Mouse (Mus musculus) regulatory T cell (primary cell): ENCODE data around the gene Ccr6.
"Not testable (repeated sequence)": the region's sequence is repeated elsewhere in the genome, so short reads cannot be mapped to it uniquely, and the experiment has no call there.

Experiments
- in situ Hi-C: fragments of 300-600 bp; cut with MboI, MseI; formaldehyde crosslinking; loops from one replicate; pipeline ENCODE4 v1.15.1; 2025; ENCODE audit warnings: high pct_unique_total_duplicates

The Ccr6 gene

GRCm38 (mm10) chr17:8235743-8236142 lies at the start of gene Ccr6:
TSS of gene Ccr6 (plus strand) at chr17:8236043.
- in situ Hi-C loops, result loop anchor here (5.0 to 25.0 kb wide), 2 partner anchors 33 to 298 kb away; partner anchors contain the start of genes Rsph3a and Tagap

- in situ Hi-C loops, result no loop called here
These were observed 42.2 kb upstream of the Ccr6 start for GRCm38 (mm10) chr17:8193678-8194077.

DNA sequence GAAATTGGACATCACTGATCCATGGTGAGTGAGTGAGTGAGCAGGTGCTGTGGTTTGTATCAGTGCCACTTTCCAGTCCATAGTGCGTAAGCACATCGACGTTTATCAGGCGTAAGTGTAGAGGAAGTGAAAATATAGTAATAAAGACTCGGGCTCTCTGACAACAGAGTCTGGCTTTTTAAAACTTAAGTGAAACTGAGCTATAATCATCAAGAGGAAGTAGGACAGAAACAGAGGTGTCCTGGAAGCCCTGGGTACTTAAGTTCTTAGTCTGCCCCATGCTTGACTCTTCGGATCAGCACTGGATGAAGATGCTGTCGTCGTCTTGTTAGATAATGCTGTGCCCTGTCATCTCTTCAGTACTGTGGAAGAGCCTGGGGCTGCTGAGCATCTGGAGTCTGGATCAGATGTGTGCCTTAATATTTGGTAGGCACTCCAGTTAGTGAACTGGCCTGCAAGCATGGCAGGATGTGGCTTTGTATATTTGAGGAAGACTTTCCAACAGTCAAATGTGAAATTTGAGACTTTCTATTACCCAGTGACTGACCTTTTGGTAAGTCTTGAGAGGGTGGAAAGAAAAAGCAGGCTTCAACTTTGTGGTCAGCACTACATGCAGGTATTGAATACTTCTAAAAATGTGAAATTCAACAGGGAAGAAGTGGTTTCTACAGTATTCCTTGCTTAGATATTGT lies 40.0 kb upstream of the Ccr6 start:
- in situ Hi-C loops, result loop anchor here (5.0 kb wide), 1 partner anchor 106 kb away; no protein-coding TSS in a partner anchor

DNA sequence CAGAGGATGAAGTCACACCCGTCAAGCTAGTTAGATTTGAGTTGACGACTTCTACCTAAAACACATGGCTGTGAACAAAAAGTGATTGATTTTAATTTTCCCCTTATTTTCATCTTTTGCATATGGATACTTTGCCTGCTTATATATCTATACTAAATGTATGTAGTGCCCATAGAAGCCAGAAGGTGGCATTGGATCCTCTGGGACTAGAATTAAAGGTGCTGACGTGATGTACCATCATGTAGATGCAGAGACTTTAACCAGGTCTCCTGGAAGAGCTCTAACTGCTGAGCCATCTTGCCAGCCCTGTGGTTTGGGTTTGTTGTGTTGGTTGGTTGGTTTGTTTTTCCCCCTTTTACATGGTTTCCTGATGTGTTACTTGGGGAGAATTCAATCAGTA lies 38.2 kb upstream of the Ccr6 start:
- in situ Hi-C loops, result loop anchor here (5.0 kb wide), 1 partner anchor 105 kb away; no protein-coding TSS in a partner anchor

GRCm38 (mm10) chr17:8199067-8199935 lies 36.5 kb upstream of the Ccr6 start:
- in situ Hi-C loops, result loop anchor here (5.0 kb wide), 1 partner anchor 103 kb away; no protein-coding TSS in a partner anchor

GRCm38 (mm10) chr17:8199936-8200330 lies 35.9 kb upstream of the Ccr6 start:
- in situ Hi-C loops, result loop anchor here (5.0 kb wide), 2 partner anchors 37 to 102 kb away; partner anchors contain the start of gene Ccr6

- in situ Hi-C loops, result loop anchor here (5.0 kb wide), 1 partner anchor 34 kb away; the partner anchor contains the start of gene Ccr6
These were observed 32.4 kb upstream of the Ccr6 start for GRCm38 (mm10) chr17:8203487-8203886.

DNA sequence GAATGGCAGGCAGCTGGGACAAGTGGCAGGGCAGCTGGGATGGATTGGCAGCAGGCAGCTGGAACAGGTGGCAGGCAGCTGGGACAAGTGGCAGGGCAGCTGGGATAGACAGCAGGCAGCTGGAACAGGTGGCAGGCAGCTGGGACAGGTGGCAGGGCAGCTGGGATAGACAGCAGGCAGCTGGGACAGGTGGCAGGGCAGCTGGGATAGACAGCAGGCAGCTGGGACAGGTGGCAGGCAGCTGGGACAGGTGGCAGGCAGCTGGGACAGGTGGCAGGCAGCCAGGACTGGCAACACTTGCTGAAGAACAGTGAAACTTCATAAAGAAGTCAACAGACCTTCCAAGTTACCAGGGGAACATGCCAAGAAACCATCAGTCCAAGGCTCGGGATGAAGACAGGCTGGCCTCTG lies 30.6 kb upstream of the Ccr6 start:
- in situ Hi-C loops, result not testable (repeated sequence)

DNA sequence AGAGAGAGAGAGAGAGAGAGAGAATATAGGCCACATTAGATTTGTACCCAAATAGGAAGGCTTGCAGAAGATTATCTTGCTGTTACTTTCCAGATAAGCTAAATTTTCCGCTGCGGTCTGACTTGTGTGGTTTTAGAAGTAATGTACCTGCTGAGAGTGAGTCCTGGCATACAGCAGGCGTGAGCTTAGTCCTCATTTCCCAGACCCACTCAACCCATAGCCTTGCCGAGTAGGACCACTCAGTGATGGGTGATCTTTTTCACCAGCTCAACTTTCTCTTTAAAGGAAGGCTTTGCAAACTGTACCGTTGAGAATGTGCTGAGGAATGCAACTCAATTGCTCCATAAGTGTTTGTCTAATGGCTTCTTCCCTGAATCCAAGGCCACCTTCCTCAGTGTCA lies 29.2 kb upstream of the Ccr6 start:
- in situ Hi-C loops, result no loop called here

DNA sequence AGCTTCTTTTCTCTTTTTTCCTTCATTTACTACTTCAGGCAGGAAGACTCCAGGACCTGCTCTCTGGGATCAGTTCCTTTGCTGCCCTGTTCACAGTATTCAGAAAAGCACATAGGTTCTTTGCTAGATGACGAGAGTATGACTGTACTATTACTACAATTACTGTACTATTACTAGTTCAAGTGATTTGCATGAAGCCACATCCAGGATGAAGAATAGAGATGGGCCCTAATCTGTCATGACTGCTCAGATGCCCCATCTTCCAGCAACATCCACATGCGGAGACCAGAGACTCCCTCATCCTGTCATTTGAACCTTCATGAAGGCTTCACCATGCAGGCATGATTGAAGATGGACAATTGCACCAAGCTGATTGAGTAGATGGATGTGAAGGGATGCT lies 26.1 kb upstream of the Ccr6 start:
- in situ Hi-C loops, result no loop called here

DNA sequence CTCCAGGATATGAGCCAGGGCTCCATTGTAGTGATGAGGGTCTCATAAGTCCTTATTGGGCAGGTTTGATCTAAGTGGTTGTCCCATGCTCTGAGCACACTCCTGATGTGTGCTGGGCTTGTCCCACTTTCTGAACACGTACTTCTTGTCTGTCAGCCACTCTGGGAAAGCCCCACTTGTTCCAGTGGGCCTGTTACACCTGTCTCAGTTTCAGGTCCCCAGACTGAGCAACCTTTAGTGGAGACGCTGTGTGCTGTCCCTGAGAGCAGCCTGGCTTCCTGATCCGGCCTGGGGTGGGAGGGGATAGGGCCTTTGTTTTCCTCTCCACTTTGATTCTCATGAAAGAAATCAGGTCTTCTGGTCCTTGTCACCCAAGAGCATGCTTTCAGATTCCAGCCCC lies 25.7 kb upstream of the Ccr6 start:
- in situ Hi-C loops, result no loop called here

GRCm38 (mm10) chr17:8210675-8211074 lies 25.2 kb upstream of the Ccr6 start:
- in situ Hi-C loops, result no loop called here

GRCm38 (mm10) chr17:8211399-8211798 lies 24.4 kb upstream of the Ccr6 start:
- in situ Hi-C loops, result no loop called here

DNA sequence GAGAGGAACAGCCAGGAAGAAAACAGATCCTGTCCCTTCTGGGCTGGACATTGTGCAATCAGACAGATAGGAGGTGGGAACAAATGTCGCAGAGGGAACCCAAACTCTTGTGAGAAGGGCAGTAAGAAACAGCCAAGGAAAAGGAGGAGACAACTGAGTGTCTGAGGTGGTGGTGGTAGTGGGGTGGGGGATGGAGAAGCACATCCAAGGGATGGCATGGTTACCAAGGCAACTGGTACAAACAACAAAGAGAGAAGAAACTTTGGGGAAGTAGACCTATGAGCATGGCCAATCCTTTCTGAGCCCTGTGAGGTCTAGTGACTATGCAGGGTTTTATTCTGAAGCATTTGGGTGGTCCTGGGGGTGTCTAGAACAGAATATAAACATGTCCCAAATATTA lies 21.5 kb upstream of the Ccr6 start:
- in situ Hi-C loops, result no loop called here

DNA sequence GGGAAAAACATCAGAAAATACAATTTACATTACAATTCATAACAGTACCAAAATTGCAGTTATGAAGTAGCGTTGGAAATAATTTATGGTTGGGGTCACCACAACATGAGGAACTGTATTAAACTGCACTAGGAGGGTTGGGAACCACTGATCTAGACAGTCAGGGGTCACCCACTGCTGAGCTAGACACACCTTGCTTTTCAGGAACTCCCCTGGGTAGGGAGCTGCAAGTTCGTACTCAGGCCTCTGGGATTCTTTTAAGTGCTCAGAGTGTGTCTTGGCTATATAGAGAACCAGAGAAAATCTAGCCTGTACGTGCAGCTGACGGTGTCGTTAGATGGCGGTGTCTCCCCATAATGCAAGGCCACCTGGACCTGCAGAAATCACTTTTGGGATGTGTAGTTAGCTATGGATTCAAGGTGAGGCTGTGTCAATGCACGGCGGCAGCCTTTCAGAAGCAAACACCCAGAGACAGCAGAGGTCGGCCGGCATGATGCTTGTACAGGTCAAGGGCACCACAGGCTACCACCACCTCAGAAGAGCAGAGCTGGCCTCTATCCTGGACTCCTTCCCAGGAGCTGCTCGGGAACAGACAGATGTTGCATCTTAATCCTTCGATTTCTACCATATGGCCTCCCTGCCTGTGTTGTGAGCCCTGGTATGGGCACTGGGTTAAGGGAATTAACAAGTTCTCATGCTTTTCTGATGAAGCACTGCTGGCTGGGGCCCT lies 20.7 kb upstream of the Ccr6 start:
- in situ Hi-C loops, result no loop called here

DNA sequence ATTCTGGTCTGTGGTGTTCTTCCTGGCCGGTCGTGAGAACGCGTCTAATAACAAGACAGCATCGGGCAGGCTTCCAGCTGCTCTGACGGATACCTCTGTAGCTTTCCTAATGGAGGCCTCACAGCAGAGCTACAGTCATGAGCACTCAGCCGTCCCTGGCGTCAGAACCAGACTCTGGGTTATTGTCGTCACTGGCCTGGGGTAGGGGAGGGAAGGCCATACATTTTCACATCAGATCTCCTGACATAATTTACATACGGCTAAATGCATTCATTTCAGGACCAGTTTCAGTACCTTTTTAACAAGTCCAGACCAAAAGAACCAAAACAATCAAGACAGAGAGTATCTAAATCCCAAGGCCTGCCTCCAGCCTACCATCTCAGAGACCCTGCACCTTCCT lies 12.6 kb upstream of the Ccr6 start:
- in situ Hi-C loops, result no loop called here

GRCm38 (mm10) chr17:8224072-8224471 lies 11.8 kb upstream of the Ccr6 start:
- in situ Hi-C loops, result no loop called here

DNA sequence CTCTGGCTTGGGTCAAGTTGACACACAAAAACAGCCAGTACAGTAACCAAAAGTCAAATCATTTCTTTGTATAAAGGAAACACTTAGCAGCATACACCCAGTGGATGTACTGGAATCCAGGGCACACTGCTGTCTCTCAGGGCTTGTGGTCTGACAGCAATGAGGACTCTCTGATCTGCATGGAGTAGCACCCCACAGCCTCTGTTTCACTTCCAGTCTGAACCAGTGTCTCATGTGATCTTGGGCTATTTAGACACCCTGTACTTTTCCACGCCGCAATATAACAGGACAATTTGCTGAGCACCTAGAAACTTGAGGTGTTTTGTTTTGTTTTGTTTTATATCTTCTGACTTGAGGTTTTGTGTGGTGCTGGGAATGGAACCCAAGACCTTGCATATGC lies 10.7 kb upstream of the Ccr6 start:
- in situ Hi-C loops, result loop anchor here (25.0 kb wide), 1 partner anchor 288 kb away; the partner anchor contains the start of genes Rsph3a and Tagap

DNA sequence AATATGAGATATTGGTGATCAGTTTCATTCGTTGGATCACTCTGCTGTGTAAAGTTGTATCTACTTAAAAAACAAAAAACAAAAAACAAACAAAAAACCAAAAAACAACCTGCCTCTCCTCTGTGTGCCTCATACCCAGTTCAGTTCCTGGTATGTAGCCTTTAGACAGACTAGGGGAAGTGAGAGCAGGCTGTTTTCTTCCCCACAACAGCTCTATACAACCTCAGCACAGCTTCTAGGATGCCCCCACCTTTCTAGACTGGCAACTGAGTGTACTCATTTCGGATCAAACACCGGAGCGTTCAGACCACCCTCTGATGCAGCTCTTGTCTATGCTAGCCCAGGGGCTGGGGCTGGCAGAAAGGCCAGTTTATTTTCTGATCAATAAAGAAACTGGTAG lies 10.1 kb upstream of the Ccr6 start:
- in situ Hi-C loops, result loop anchor here (25.0 kb wide), 1 partner anchor 288 kb away; the partner anchor contains the start of genes Rsph3a and Tagap

DNA sequence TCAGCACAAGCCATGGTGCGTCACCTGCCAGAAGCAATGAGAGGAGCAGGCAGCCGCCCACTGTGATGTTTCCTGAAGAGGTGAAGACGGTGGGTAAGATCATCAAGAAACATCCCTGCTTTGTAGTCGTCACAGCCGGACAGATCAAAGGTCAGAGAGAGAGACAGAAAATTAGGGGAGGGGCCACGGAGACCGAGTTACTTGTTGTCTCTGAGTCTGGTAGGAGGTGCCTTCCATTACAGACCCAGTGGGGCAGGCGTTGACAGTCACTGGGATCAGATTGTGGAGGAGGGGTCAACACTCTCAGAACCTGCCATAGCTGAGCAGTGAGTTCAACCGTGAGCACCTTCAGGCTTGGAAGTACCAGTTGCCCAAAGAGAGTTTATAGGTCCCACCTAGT lies 7.2 kb upstream of the Ccr6 start:
- in situ Hi-C loops, result loop anchor here (25.0 kb wide), 1 partner anchor 291 kb away; the partner anchor contains the start of genes Rsph3a and Tagap

- in situ Hi-C loops, result loop anchor here (25.0 kb wide), 1 partner anchor 292 kb away; the partner anchor contains the start of genes Rsph3a and Tagap
These were observed 6.2 kb upstream of the Ccr6 start for GRCm38 (mm10) chr17:8229607-8230006.
